Mouse (Mus musculus) megakaryocyte, embryonic 14.5 days (primary cell): ENCODE data around the gene Pdxp.

Source experiments
- FLI1 ChIP-seq: IDR thresholded peaks from 2 replicates; pipeline ENCODE4 v1.6.1; 2012; ENCODE audit warnings: low read length, inconsistent platforms, mixed read lengths
- GATA1 ChIP-seq: IDR thresholded peaks from 3 replicates; pipeline ENCODE4 v1.6.1; 2012; ENCODE audit warnings: mixed read lengths, low read length, inconsistent platforms, borderline replicate concordance

DNA sequence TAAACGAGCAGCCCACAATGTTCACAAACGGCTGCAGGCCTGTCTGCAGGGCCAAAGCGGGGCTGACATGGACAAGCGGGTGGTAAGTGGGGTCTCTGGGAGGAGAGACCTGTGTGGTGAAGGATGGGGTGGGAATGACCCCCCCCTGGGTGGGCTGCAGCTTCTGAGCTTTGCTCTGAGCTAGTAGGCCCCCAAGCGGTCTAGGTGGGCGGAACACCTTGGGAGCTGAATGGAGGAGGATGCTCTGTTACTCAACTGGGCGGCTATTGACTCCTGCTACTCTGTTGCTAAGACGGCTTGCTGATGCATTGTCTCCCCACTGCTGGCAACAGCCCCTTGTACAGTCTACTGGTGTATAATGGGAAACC lies 12.3 kb upstream of the Pdxp start:
- TF ChIP-seq FLI1 (no peak), GATA1 (no peak)
